Mouse (Mus musculus) left cerebral cortex, postnatal 14 days (tissue): ENCODE measurements around the gene Pdp2. TPM values are rescaled to one million over a fixed set of nuclear protein-coding genes. Genes with fewer than 3 reads are reported as not detected.
"Not testable (repeated sequence)": the region's sequence is repeated elsewhere in the genome, so short reads cannot be mapped to it uniquely, and the experiment has no call there.

Experiments used
- DNase-seq, 2 experiments: peaks; one replicate each; pipeline ENCODE4 v3.0.0; 2021 to 2022; ENCODE audit warnings: low spot score in 2 of 2, mixed read lengths in 1 of 2
- intact Hi-C: fragments of 180-260 bp; cut with DNase I; formaldehyde crosslinking; loops from one replicate; pipeline ENCODE4 v1.15.1; 2025
- total RNA-seq, 2 experiments: library from RNA; stranded (reverse); gene quantifications; 2 replicates each; pipeline ENCODE4 v1.2.3; 2021

Pdp2 gene
- total RNA-seq, 2 experiments from 2014 or later = 8.8 to 9.0 TPM

DNA sequence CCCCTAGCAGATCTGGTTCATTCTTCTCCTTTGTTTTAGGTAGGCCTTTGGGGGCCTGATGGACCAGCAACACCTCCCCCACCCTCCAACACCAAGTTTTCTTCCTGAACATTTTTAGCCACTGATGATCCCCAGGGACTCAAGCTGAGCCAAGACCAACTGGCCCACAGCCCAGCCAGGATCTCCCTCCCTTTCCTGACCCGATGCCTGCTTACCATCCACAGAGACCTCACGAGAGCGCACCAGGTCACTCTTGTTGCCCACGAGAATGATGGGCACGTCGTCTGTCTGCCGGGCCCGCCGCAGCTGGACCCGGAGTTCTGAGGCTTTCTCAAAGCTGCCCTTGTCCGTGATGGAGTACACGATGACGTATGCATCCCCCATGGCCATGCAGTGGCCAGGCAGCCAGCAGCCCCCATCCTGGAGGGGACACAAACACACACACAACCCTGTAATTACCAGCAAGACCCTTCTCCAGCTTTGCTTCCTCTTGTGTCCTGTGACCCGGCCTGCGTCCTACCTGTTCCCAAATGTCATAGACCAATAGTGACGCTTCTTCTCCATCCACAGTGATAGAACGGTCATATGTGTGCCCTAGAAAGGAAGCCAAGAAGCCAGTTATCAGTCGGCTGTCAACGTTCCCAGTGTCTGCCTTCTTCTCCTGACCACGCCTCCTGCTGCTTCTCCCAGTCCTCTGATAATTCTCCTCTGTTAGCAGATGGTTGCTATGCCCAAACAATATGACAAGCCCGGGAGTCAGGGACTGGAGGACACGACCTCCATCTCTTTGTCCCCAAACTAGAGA lies 38.3 kb downstream of the Pdp2 start:
- intact Hi-C loops = no loop called here
- DNase-seq = no peak

DNA sequence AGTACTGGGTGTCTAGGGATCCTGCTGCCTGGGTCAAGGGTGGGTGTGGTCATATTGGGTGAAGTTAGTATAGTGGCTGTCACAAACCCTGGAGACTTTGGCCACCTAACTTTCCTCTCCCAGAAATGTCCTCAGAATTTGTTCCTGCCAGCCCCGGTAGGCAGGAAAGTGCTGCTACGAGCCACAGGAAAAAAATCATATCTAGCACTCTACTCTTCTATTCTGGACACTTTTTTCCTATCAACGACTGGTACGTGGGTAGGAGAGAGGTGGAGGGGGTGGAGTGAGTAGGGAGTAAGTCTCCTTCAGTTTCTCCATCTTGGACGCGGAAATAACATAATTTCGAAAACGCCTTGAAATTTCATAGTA lies 38.8 kb downstream of the Pdp2 start:
- intact Hi-C loops = no loop called here
- DNase-seq = no peak

DNA sequence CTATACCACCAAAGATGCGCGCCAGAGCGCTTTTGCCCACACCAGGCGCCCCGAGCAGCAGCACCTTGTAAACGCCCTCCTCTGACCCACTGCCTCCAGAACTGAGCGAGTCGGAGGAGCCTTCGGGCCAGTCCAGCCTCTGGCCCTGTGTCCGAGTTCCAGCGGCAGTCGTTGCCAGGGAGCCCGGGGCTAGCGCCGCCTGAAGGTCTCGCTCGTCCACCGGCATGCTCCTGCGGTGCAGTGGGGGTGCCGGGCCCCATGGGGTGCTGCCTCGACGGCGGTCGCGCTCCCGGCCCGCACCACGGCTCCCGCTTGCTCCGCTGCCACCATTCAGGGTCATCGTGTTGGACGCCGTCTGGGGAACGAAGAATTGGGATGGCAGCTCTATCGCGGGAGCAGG lies 39.3 kb downstream of the Pdp2 start:
- no peak for DNase-seq
- intact Hi-C loops = no loop called here

DNA sequence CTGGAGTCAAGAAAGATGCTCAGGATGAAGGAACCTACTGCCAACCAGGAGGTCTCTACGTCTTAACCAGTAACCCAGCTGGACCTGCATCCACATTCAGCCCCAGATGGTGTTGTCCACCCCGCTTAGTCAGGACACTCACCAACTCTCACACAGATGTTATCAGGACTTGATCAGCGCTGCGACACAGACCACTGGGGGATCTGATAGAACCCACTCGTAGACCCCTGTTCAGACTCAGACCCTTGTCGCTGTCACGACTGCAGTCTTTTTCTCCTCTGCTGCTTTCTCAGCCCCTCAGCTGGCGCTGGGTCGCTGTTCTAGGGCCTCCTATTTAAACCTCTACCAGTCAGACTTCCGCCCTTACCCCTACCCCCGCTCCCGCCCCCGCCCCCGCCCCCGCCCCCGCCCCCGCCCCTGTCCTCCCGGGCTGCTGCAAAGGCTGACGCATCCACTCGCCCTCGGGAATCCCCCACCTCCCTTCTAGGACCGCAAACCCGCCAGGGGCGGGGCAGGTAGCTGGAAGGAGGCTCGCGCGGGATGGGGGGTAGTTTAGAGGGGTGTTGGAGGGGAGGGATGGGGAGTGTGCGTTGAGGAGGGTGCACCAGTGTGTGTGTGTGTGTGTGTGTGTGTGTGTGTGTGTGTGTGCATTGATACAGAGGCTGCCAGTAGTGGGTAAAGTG lies 39.9 kb downstream of the Pdp2 start, which contains the start of gene Rrad:
Gene Rrad (minus strand): TSS at position 347 of the 683 bp plus-strand sequence.
- no peak for DNase-seq
- intact Hi-C loops = no loop called here

DNA sequence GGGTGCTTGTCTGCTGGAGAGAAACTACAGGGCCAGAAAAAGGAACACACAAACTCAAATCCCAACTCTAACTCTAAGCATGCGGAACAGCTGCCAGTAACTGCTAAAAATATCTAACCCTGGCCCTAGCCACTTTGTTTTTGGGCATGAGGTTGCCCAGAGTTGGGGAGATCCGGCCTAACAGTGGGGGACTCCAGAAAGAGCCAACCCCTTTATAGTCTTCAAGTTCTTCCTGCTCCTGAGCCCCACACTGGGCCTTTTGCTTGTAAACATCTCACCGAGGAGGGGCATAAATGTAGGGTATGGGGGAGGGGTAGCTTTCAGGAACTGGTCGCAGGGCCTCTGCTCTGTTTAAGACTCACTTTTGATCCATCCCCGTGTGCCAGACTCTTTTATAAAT lies 40.7 kb downstream of the Pdp2 start:
- DNase-seq = no peak

DNA sequence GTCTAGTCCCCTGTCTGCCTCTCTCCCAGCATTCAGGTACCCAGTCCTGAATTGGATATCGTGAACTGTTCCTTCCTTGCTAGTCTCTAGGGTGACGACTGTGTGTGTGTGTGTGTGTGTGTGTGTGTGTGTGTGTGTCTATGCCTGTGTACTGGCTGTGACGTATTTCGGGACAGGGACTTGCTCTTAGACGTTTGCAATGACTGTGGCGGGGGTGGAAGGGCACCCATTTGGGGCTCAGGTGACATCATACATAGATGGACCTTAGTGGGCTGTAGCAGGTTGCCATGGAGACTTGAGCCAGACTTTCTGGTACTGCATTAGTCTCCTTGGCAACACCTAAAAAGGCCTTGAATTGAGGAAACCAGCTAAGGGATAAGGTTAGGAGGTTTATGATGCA lies 41.2 kb downstream of the Pdp2 start:
- intact Hi-C loops = no loop called here
- DNase-seq = peak; percentile 42 to 78

More for the DNA sequence above, 40.7 kb downstream of the Pdp2 start:
- intact Hi-C loops = no loop called here

DNA sequence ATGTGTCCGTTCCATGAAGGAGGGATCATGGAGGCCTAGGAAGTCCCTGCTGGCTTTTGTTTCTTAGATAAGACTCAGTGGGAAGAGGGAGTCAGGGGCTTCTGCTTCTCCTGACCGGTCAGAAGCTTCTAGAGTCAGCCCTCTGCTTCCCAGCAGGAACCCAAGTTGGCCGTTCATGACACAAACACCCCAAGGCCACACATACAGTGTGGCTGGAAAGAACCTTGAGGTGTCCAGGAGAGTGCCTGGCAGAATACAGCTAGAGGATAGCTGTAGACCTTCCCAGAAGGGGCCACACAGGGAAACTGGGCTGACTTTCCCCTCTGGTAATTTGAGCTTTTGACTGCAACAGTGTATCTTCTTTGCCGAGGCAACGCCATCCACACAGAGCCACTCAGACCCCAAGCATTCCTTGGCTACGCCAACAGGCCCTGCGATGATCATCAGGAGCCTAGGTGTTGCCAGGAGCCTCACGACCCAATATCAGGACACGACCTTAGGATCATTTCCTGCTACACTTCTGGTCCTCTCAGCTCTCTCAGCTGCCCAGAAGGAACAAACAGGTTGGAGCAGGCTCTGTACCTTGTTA lies 42.0 kb downstream of the Pdp2 start:
- intact Hi-C loops = no loop called here
- no peak for DNase-seq

DNA sequence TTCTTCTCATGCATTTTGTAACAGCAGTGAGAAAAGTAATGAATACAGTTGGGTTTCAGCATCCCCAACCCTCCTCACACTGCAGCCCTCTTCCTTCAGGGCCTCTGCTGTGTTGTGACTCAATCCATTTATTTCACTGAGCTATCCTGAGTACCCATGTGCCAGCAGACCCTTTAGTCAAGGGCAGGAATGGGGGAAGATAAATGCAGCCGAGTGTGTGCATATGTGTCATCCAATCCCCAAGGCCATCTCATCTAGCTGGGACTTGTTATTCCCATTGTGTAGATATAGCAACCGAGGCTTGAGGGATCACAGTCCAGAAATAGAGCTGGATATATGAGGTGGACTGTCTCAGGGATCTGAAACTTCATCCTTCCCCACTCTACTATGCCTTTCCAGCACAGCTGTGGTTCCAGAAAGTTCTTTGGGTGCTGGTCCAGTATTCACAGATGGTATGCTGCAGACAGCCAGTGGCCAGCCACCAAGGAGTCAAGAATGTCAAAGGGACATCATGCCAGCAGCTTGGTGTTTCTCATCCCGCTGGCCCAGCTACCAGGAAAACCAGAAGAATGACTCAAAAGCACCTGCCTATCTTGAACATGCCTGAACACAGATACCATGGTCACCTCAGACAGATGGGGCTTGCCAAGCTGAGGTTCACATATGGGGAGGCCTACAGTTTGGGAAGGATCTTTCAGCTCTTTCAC lies 43.9 kb downstream of the Pdp2 start:
- no peak for DNase-seq
- intact Hi-C loops = no loop called here

DNA sequence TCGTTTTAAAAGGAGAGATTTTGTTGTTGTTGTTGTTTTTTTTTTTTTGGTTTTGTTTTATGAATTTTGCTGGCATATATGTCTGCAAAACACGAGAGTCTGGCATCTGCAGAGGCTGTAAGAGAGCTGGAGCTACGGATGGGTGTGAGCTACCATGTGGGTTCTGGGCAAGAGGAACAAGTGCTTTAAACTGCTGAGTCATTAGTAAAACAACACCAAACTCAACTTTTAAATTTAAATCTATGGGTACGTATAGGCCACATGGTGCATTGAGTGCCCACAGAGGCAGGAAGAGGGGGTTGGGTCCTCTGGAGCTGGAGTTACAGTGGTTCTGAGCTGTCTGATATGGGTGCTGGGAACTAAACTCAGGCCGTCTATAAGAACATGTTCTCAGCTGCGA lies 46.8 kb downstream of the Pdp2 start:
- DNase-seq = no peak
- intact Hi-C loops = no loop called here

DNA sequence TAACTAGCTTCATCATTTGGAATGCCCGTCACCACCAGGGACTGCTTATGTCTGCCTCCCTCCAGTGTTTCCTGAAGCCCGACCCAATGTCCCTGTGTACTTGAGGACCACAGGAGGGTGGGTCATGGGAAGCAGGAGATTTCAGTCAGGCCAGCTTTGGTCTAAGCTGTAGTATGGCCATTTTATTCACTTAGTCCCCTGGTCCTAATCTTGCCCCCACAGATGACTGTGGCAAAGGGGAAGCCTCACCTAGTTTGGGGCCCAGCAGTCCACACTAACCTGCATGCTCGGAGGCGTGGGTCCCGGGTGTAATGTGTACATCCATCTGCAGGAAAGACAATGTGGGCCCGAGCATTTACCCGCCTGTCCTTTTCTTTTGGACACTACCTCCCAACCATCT lies 49.0 kb downstream of the Pdp2 start:
- DNase-seq = no peak
- intact Hi-C loops = loop anchor here (5.0 kb wide), 2 partner anchors 38 to 647 kb away; partner anchors contain the start of gene 4931428F04Rik

DNA sequence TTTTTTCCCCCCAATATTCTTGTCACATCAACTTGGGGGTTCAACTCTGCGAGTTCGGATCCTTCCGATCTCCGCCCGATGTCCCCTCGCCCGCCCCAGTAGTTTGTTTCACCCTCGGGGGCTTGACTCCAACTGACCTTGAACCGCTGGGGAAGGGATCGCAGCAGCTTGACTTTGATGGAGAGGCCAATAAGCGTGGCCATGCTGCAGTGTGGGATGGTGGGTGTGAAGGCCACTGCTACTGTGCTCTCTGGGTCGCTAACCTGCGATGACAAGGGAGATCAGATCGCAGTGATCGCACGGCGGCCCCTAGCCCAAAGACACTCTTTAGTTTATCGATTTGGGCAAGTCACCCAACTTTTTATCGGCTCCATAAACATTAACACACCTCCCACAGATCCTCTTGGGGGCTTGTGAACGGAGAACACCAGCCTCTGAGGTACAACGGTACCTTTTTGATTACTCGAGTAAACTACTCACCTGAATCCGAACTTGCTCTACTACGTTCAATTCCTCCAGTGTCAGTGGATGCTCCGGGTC lies 49.6 kb downstream of the Pdp2 start:
- no peak for DNase-seq
- intact Hi-C loops = loop anchor here (5.0 kb wide), 2 partner anchors 39 to 646 kb away; partner anchors contain the start of gene 4931428F04Rik

DNA sequence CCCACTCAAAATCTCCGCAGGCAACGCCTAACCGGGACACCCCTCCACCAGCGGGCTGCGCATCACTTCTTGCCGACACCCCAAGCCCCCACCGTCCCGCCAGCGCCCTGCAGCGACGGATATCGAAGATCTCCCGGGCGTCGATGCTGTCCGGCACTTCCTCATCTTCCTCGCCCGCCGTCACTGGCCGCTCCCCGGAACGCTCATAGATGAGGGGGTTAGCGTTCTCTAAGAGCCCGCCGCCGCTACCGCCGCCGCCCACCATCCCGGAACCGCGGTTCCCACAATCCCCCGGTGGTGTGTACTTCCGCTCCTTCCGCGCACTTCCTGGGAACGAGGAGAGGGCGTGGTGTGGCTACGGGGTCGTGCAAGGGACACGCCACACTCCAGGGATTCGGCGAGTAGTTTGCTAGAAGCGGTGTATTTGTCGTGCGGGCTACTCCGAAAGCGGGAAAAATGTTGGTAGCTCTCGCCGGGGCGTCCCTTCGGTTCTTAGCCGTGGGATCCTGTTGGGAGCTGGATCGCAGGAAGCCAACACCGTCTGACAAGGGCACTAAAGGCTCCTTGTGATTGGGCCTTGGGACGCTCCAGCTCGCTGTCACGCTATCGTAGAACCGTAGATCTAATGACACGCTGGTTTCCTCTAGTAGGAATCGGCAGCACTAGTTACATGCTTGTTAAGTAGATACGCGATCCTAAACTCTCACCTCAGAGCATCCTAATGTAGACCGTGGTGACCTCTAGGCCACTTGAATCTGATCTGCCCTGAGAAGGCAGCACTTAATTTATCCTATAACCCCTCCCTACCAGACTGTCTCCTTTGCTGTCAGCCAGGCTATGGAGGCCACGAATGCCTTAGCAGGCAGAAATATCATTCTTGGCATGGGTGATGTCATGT lies 50.4 kb downstream of the Pdp2 start, which contains the start of gene Ciao2b:
Gene Ciao2b (minus strand): TSS at position 540 of the 898 bp plus-strand sequence.
- intact Hi-C loops = loop anchor here (5.0 kb wide), 2 partner anchors 39 to 646 kb away; partner anchors contain the start of gene 4931428F04Rik
- peak; percentile 80 to 88 for DNase-seq

DNA sequence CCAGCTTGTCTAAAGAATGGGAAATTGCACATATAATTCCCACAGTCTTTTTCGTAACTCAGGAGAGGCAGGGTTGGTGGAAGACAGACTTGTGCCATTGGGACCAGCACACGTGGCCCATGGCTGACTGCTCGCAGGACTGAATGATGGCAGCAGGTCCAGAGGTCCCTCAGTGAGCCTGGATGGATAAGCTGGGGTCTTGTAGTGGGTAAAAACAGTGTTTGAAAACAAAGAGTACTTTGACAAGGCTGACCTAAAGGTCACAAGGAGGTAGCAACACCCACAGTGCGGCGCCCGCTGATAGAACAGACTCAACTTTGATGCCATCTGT lies 51.0 kb downstream of the Pdp2 start:
- DNase-seq = no peak
- intact Hi-C loops = loop anchor here (5.0 kb wide), 2 partner anchors 40 to 645 kb away; partner anchors contain the start of gene 4931428F04Rik

DNA sequence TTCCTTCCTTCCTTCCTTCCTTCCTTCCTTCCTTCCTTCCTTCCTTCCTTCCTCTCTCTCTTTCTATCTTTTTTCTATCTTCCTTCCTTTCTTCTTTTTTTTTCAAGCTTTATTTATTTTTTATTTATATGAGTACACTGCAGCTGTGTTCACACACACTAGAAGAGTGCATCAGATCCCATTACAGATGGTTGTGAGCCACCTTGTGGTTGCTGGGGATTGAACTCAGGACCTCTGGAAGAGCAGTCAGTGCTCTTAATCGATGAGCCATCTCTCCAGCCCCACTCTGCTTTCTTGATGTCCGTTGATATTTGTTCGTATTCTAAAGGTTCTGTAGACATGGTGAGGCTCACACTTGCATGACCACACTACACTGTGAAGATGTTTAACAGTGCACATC lies 52.9 kb downstream of the Pdp2 start:
- intact Hi-C loops = loop anchor here (5.0 kb wide), 2 partner anchors 42 to 643 kb away; partner anchors contain the start of gene 4931428F04Rik
- DNase-seq = not testable (repeated sequence)
